Mouse (Mus musculus) neural tube, embryonic 14.5 days (tissue): ENCODE data around the gene Pnpla6. TPM values are rescaled to one million over a fixed set of nuclear protein-coding genes. Genes with fewer than 3 reads are reported as not detected.

Experiments used
- ATAC-seq: fragments of 200-750 bp; cut with Nextera tagmentation; 2 replicates; pipeline ENCODE4 v1.8.0; 2017; ENCODE audit warnings: low read depth, mild to moderate bottlenecking, moderate TSS enrichment, moderate library complexity
- H3K27ac ChIP-seq: fragments of 300-500 bp; sonication (generic); 2 replicates; pipeline ENCODE4 v1.5.1; 2014; ENCODE audit warnings: low read depth, mild to moderate bottlenecking, control low read depth, low read length, moderate library complexity, mixed read lengths
- H3K27me3 ChIP-seq: fragments of 300-500 bp; sonication (generic); 2 replicates; pipeline ENCODE4 v1.6.1; 2014; ENCODE audit warnings: low read length; ENCODE audit not compliant: control insufficient read depth, insufficient read depth
- H3K36me3 ChIP-seq: fragments of 300-500 bp; sonication (generic); 2 replicates; pipeline ENCODE4 v1.6.1; 2014; ENCODE audit warnings: low read length, mixed read lengths; ENCODE audit not compliant: control insufficient read depth, insufficient read depth
- H3K4me1 ChIP-seq: fragments of 300-500 bp; sonication (generic); 2 replicates; pipeline ENCODE4 v1.6.1; 2014; ENCODE audit warnings: low read length; ENCODE audit not compliant: control insufficient read depth, insufficient read depth
- H3K4me2 ChIP-seq: fragments of 300-500 bp; sonication (generic); 2 replicates; pipeline ENCODE4 v1.6.1; 2014; ENCODE audit warnings: mild to moderate bottlenecking, low read depth, low read length, control low read depth
- H3K4me3 ChIP-seq: fragments of 300-500 bp; sonication (generic); 2 replicates; pipeline ENCODE4 v1.5.1; 2014; ENCODE audit warnings: low read depth, low read length, control low read depth, mixed read lengths
- H3K9ac ChIP-seq: fragments of 300-500 bp; sonication (generic); replicated peaks from 2 replicates; pipeline ENCODE4 v1.6.1; 2014; ENCODE audit warnings: low read depth, mild to moderate bottlenecking, control low read depth, low read length, mixed read lengths
- H3K9me3 ChIP-seq: fragments of 300-500 bp; sonication (generic); 2 replicates; pipeline ENCODE4 v1.6.1; 2016; ENCODE audit warnings: low read length; ENCODE audit not compliant: control insufficient read depth
- WGBS: fragments of 180-500 bp; shearing (Covaris S2); extraction: QIAGEN DNeasy Blood & Tissue Kit; methylation state at CpG from one replicate; pipeline ENCODE4 v1.1.7; 2014; 5-methylcytosine and 5-hydroxymethylcytosine counted together
- polyA plus RNA-seq: library from polyadenylated mRNA; unstranded; fragments of >200 nt; fragmentation: Nextera tagmentation; extraction: Ambion mirVana; gene quantifications from 2 replicates; pipeline ENCODE4 v1.2.1, GENCODE M21; 2014

The Pnpla6 gene
- polyA plus RNA-seq, 1 experiment from 2014 or later = 33.5 TPM

- Histone ChIP-seq H3K4me3 (peak overlapping the region; percentile 77), H3K9me3 (no peaks in the 10 kb centered on the region), H3K9ac (peak overlapping the region; percentile 57), H3K36me3 (peaks cover 15% of the 10 kb centered on the region), H3K4me2 (peak overlapping the region; percentile 74), H3K27ac (peak overlapping the region; percentile 75), H3K27me3 (no peaks in the 10 kb centered on the region), H3K4me1 (peaks cover 8% of the 10 kb centered on the region)
- peak; percentile 25 for ATAC-seq
- 6% methylated on average over 8 of the region's 8 CpGs for WGBS
Measured at GRCm38 (mm10) chr8:3499751-3500150, 15.4 kb upstream of the Pnpla6 start.

GRCm38 (mm10) chr8:3500235-3501090, 14.7 kb upstream of the Pnpla6 start, which contains the start of gene Mcoln1:
Gene Mcoln1, plus strand, starts transcription at chr8:3500457.
- H3K4me3 ChIP-seq = peak within 1 kb of the TSS; percentile 77
- peak within 1 kb of the TSS; percentile 75 for H3K27ac ChIP-seq
- peak; percentile 89 for ATAC-seq
- WGBS = under 1% methylated on average over 69 of the region's 70 CpGs
- H3K27me3 ChIP-seq = no peaks in the 10 kb centered on the region
- H3K9ac ChIP-seq = peak within 1 kb of the TSS; percentile 70
- H3K36me3 ChIP-seq = peaks cover 17% of the 10 kb centered on the region
- peak within 1 kb of the TSS; percentile 86 for H3K4me2 ChIP-seq
- no peaks in the 10 kb centered on the region for H3K9me3 ChIP-seq
- peaks cover 8% of the 10 kb centered on the region for H3K4me1 ChIP-seq

GRCm38 (mm10) chr8:3502217-3502616, 13.0 kb upstream of the Pnpla6 start:
- no peak overlapping the region for H3K27ac ChIP-seq
- WGBS = 77% methylated on average over 4 of the region's 4 CpGs
- no peaks in the 10 kb centered on the region for H3K27me3 ChIP-seq
- H3K4me2 ChIP-seq = no peak overlapping the region
- H3K4me1 ChIP-seq = peaks cover 8% of the 10 kb centered on the region
- H3K4me3 ChIP-seq = no peak overlapping the region
- H3K36me3 ChIP-seq = peaks cover 13% of the 10 kb centered on the region
- no peak for ATAC-seq
- no peak overlapping the region for H3K9ac ChIP-seq
- H3K9me3 ChIP-seq = no peaks in the 10 kb centered on the region

- no peak overlapping the region for H3K27ac ChIP-seq
- ATAC-seq = no peak
- WGBS = 89% methylated on average over 6 of the region's 6 CpGs
- no peak overlapping the region for H3K9ac ChIP-seq
- no peak overlapping the region for H3K4me3 ChIP-seq
- H3K27me3 ChIP-seq = no peaks in the 10 kb centered on the region
- H3K36me3 ChIP-seq = peaks cover 39% of the 10 kb centered on the region
- no peaks in the 10 kb centered on the region for H3K9me3 ChIP-seq
- no peaks in the 10 kb centered on the region for H3K4me1 ChIP-seq
- no peak overlapping the region for H3K4me2 ChIP-seq
Measured at GRCm38 (mm10) chr8:3507979-3508754, 7.0 kb upstream of the Pnpla6 start.

GRCm38 (mm10) chr8:3514681-3515247, 420 bp upstream of the Pnpla6 start:
- WGBS = 37% methylated on average over 13 of the region's 13 CpGs
- H3K4me3 ChIP-seq = peak overlapping the region; percentile 50; the same call in 1 of the 2 replicates
- 0 out of 2 replicates have a peak, but pooled peaks cover 8% of the 10 kb centered on the region for H3K36me3 ChIP-seq
- peak overlapping the region; percentile 90 for H3K4me2 ChIP-seq
- H3K9ac ChIP-seq = peak overlapping the region; percentile 33; the same call in 1 of the 2 replicates
- no peaks in the 10 kb centered on the region for H3K4me1 ChIP-seq
- peak overlapping the region; percentile 58 for H3K27ac ChIP-seq
- no peaks in the 10 kb centered on the region for H3K9me3 ChIP-seq
- H3K27me3 ChIP-seq = no peaks in the 10 kb centered on the region
- no peak for ATAC-seq

GRCm38 (mm10) chr8:3515771-3516417, 710 bp downstream of the Pnpla6 start:
- H3K9ac ChIP-seq = peak overlapping the region; percentile 52
- 0% methylated on average over 25 of the region's 25 CpGs for WGBS
- peak overlapping the region; percentile 90 for H3K4me2 ChIP-seq
- no peaks in the 10 kb centered on the region for H3K9me3 ChIP-seq
- peak overlapping the region; percentile 58 for H3K27ac ChIP-seq
- H3K4me1 ChIP-seq = no peaks in the 10 kb centered on the region
- H3K4me3 ChIP-seq = peak overlapping the region; percentile 50
- no peaks in the 10 kb centered on the region for H3K27me3 ChIP-seq
- peak; percentile 36 for ATAC-seq
- H3K36me3 ChIP-seq = 0 out of 2 replicates have a peak, but pooled peaks cover 5% of the 10 kb centered on the region

GRCm38 (mm10) chr8:3516450-3517116, 1.4 kb downstream of the Pnpla6 start:
- ATAC-seq = peak; percentile 90
- 0 out of 2 replicates have a peak, but pooled peaks cover 6% of the 10 kb centered on the region for H3K36me3 ChIP-seq
- WGBS = 4% methylated on average over 36 of the region's 36 CpGs
- no peaks in the 10 kb centered on the region for H3K27me3 ChIP-seq
- peak overlapping the region; percentile 58 for H3K27ac ChIP-seq
- H3K9ac ChIP-seq = peak overlapping the region; percentile 52
- peak overlapping the region; percentile 90 for H3K4me2 ChIP-seq
- no peaks in the 10 kb centered on the region for H3K9me3 ChIP-seq
- H3K4me1 ChIP-seq = no peaks in the 10 kb centered on the region
- peak overlapping the region; percentile 50 for H3K4me3 ChIP-seq

- Histone ChIP-seq H3K4me3 (peak overlapping the region; percentile 50), H3K9me3 (no peaks in the 10 kb centered on the region), H3K27ac (no peak overlapping the region), H3K27me3 (no peaks in the 10 kb centered on the region), H3K36me3 (0 out of 2 replicates have a peak, but pooled peaks cover 10% of the 10 kb centered on the region), H3K4me2 (peak overlapping the region; percentile 90), H3K9ac (peak overlapping the region; percentile 48), H3K4me1 (no peaks in the 10 kb centered on the region)
- no peak for ATAC-seq
- 8% methylated on average over 16 of the region's 16 CpGs for WGBS
Measured at GRCm38 (mm10) chr8:3517117-3517495, 1.9 kb downstream of the Pnpla6 start.
